Mouse (Mus musculus): Measurements from ENCODE around the gene Sept8. TPM values are rescaled to one million over a fixed set of nuclear protein-coding genes. Genes with fewer than 3 reads are reported as not detected.

Sept8 gene
- 10.0 and 10.5 TPM in 2 replicates for polyA plus RNA-seq (2015; fragmentation: Nextera tagmentation; extraction: Ambion mirVana)

DNA sequence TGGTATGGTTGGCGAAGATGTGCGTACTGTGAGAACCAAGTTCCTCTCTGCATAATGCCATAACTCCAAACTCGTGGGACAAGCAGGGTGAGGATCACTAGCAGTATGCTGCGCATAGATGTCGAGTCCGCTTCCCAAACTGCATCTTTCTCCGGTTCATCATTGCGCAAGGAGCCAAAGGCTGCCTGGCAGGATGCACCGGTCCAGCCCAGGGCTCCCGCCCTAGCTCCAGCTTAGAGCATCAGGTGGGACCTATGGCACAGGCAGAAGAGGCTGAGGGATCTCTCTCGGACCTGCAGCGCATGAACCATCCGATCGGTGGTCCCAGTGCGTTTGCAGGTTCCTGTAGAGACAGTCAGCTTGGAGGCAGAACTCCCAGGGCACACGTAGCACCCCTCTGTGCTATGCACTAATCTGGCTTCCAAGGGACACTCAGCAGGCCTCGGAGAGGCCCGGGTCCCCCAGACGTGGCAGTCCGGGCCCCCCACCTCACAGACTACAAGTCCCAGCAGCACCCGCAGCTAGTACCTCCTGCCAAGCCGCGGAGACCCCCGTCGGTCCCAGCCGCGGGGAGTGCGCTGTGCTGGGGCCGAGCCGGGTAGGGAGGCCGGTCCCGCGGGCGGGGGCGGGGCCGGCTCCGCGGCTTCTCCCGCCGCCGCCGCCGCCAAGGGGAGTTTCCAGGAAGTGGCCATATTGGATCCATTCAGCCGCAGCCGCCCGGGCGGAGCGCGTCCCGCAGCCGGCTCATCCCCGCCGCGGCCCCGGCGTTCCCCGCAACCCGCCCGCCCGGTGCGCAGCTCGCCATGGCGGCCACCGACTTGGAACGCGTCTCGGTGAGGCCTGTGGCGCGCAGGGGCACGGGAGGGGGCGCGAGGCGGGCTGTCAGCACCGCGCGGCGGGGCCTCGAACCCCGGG, at the start of gene Sept8:
Gene Sept8 (plus strand): TSS at position 51 of the 915 bp plus-strand sequence.
- no peaks in the 10 kb centered on the region for H3K27me3 ChIP-seq (replicated peaks; ENCODE audit: control insufficient read depth, insufficient read depth, low read length)
- peak within 1 kb of the TSS; percentile 89 for H3K4me2 ChIP-seq (replicated peaks; ENCODE audit: low read depth)
- H3K9me3 ChIP-seq (ENCODE audit: control insufficient read depth) = no peaks in the 10 kb centered on the region
- 5% methylated on average over 76 of the region's 79 CpGs for WGBS
- no peak for TF ChIP-seq CTCF (IDR thresholded peaks at IDR 0.05; ENCODE audit: low read depth)
- peak; percentile 69; the same call in 1 of the 2 replicates for ATAC-seq
- no peaks in the 10 kb centered on the region for H3K36me3 ChIP-seq (ENCODE audit: control insufficient read depth, insufficient read depth)
- peak within 1 kb of the TSS; percentile 64 for H3K27ac ChIP-seq (ENCODE audit: low read depth, low read length)
- H3K9ac ChIP-seq (ENCODE audit: low read depth, low read length) = peak within 1 kb of the TSS; percentile 71
- H3K4me1 ChIP-seq (replicated peaks; ENCODE audit: control insufficient read depth, insufficient read depth, low read length) = peaks cover 9% of the 10 kb centered on the region
- H3K4me3 ChIP-seq (ENCODE audit: low read depth, low read length) = peak within 1 kb of the TSS; percentile 64

DNA sequence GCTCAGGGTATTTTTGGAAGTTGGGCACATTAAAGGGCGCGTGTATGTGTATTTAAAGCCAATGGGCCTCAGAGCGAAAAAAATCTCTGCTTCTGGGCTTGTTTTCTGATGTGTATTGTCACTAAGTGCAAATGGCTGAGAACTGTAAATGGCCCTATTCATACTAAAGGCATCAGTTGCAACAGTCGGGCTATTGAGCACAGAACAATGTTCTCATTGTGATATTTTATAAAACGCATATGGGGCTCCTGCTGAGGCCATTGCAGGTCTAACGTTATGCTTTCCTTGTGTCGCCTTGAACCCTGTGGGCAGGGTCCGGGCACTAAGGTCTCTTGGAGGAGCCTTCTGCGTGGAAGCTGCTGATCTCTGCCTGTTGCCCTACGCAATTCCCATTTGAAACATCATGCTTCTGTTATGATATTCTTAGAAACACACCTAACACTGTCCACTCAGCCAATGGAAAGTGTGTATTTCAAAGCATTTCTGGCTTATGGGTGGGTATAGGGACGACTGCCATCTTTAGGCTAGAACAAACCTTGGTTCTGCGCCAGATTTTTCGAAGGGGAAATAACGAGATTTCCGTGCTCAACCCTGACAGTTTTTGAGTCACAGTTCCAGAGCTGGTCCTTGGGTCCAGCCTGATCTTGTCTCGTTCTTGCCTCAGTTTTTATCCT, 49.6 kb upstream of the Sept8 start:
- Histone ChIP-seq H3K36me3 (ENCODE audit: control insufficient read depth, insufficient read depth) (no peaks in the 10 kb centered on the region), H3K9ac (ENCODE audit: low read depth, low read length) (no peak overlapping the region), H3K27me3 (replicated peaks; ENCODE audit: control insufficient read depth, insufficient read depth, low read length) (peaks cover 51% of the 10 kb centered on the region), H3K4me3 (ENCODE audit: low read depth, low read length) (no peak overlapping the region), H3K4me1 (replicated peaks; ENCODE audit: control insufficient read depth, insufficient read depth, low read length) (no peaks in the 10 kb centered on the region), H3K4me2 (replicated peaks; ENCODE audit: low read depth) (peak overlapping the region; percentile 53), H3K27ac (ENCODE audit: low read depth, low read length) (no peak overlapping the region), H3K9me3 (ENCODE audit: control insufficient read depth) (no peaks in the 10 kb centered on the region)
- no peak for TF ChIP-seq CTCF (IDR thresholded peaks at IDR 0.05; ENCODE audit: low read depth)
- no peak for ATAC-seq
- WGBS = 44% methylated on average over 16 of the region's 16 CpGs

DNA sequence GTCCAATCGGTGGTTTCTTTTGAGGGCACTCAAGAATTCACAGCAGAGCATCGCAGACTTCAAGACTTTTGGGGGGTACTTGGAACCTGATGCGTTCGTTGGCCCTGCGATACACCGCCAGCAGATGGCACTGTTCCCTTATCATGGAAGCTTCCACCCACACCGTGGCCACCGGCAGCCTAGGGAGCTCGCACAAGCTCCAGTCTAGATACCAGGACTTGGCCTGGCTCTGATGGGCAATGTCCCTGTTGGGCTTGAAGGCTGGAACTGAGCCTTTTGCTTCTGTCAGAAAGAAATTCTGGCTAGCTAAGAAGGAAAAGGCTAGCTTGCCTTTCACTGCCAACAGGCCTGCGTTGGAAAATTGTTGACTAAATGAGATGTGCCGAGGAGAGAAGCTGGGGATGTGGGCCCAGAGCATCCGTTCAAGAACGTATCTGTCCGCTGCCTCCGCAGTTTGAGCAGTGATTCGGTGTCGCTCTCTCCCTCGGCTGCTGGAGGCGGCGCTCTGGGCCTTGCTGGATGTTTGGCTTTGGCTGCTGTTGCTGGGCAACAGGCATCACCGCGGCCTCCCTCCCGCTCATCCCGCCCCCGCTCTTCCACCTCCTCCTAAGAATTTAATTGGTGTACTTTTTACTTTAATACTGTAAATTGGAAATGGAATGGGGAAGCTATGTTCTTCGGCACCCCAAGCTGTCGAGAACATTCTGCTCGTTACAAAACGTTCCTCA, 48.9 kb upstream of the Sept8 start, which contains the start of gene Gm9837:
Gene Gm9837 (minus strand): TSS at position 512 of the 728 bp plus-strand sequence.
- ATAC-seq = peak; percentile 55; the same call in 1 of the 2 replicates
- Histone ChIP-seq H3K27me3 (replicated peaks; ENCODE audit: control insufficient read depth, insufficient read depth, low read length) (peaks cover 52% of the 10 kb centered on the region), H3K4me1 (replicated peaks; ENCODE audit: control insufficient read depth, insufficient read depth, low read length) (no peaks in the 10 kb centered on the region), H3K4me2 (replicated peaks; ENCODE audit: low read depth) (peak within 1 kb of the TSS; percentile 53), H3K9ac (ENCODE audit: low read depth, low read length) (no peak within 1 kb of the TSS), H3K36me3 (ENCODE audit: control insufficient read depth, insufficient read depth) (no peaks in the 10 kb centered on the region), H3K4me3 (ENCODE audit: low read depth, low read length) (0 out of 2 replicates have a peak within 1 kb of the TSS, but pooled peaks have one; percentile 9), H3K27ac (ENCODE audit: low read depth, low read length) (no peak within 1 kb of the TSS), H3K9me3 (ENCODE audit: control insufficient read depth) (no peaks in the 10 kb centered on the region)
- WGBS = 5% methylated on average over 29 of the region's 29 CpGs
- TF ChIP-seq CTCF (IDR thresholded peaks at IDR 0.05; ENCODE audit: low read depth) = peak; percentile 97

DNA sequence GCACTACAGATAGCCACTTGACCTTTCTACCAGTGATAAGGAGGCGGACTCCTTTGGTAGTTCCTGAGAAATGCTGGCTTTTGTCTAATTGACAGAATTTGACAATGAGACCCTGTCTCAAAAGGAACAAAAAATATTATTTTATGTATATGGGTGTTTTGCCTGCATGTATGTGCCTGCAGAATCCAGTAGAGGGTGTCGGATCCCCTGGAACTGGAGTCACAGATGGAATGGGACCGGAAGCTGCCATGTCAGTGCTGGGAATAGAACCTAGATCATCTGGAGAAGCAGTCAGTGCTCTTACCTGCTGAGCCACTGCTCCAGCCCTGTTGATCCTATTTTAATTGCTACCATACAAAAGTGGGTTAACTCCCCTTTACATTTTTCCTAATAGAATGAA, 46.3 kb upstream of the Sept8 start:
- H3K4me2 ChIP-seq (replicated peaks; ENCODE audit: low read depth) = no peak overlapping the region
- ATAC-seq = no peak
- peaks cover 60% of the 10 kb centered on the region for H3K27me3 ChIP-seq (replicated peaks; ENCODE audit: control insufficient read depth, insufficient read depth, low read length)
- no peaks in the 10 kb centered on the region for H3K9me3 ChIP-seq (ENCODE audit: control insufficient read depth)
- no peaks in the 10 kb centered on the region for H3K4me1 ChIP-seq (replicated peaks; ENCODE audit: control insufficient read depth, insufficient read depth, low read length)
- peak; percentile 54 for TF ChIP-seq CTCF (IDR thresholded peaks at IDR 0.05; ENCODE audit: low read depth)
- WGBS = 80% methylated on average over 3 of the region's 3 CpGs
- no peak overlapping the region for H3K27ac ChIP-seq (ENCODE audit: low read depth, low read length)
- H3K36me3 ChIP-seq (ENCODE audit: control insufficient read depth, insufficient read depth) = no peaks in the 10 kb centered on the region
- H3K4me3 ChIP-seq (ENCODE audit: low read depth, low read length) = no peak overlapping the region
- no peak overlapping the region for H3K9ac ChIP-seq (ENCODE audit: low read depth, low read length)

DNA sequence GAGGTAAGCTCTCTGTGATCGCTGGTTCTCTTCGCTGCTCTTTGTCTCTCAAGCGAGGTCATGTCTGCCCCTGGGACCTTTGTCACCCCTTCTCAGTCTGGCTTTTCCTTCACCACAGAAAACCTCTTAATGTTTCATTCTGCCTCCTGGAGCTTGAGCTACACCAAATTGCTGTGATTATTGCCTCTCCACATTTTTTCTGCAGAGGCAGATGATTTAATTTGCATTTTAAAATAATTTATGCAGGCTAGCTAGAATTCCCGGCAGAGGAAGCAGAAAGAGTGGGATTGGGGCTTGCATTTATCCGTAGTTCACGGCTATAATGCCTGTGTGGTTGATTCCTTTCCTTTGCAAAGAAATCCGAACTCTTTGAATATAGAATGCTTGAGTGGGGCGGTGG, 43.4 kb upstream of the Sept8 start:
- Histone ChIP-seq H3K4me2 (replicated peaks; ENCODE audit: low read depth) (no peak overlapping the region), H3K36me3 (ENCODE audit: control insufficient read depth, insufficient read depth) (no peaks in the 10 kb centered on the region), H3K4me1 (replicated peaks; ENCODE audit: control insufficient read depth, insufficient read depth, low read length) (no peaks in the 10 kb centered on the region), H3K4me3 (ENCODE audit: low read depth, low read length) (no peak overlapping the region), H3K27ac (ENCODE audit: low read depth, low read length) (no peak overlapping the region), H3K9me3 (ENCODE audit: control insufficient read depth) (no peaks in the 10 kb centered on the region), H3K9ac (ENCODE audit: low read depth, low read length) (no peak overlapping the region), H3K27me3 (replicated peaks; ENCODE audit: control insufficient read depth, insufficient read depth, low read length) (peaks cover 66% of the 10 kb centered on the region)
- ATAC-seq = no peak
- no peak for TF ChIP-seq CTCF (IDR thresholded peaks at IDR 0.05; ENCODE audit: low read depth)
- WGBS = 41% methylated on average over 8 of the region's 8 CpGs

Measured in intestine, postnatal 0 days (tissue).